Mouse (Mus musculus): Measurements from ENCODE around the gene Atl3. TPM values are rescaled to one million over a fixed set of nuclear protein-coding genes. Genes with fewer than 3 reads are reported as not detected.

Atl3 gene
- polyA plus RNA-seq, 1 experiment from 2014 or later = 16.2 TPM

- Histone ChIP-seq H3K4me1 (ENCODE audit: control insufficient read depth, insufficient read depth, low read length) (peaks cover 3% of the 10 kb centered on the region), H3K9ac (ENCODE audit: low read length) (peak overlapping the region; percentile 58), H3K4me3 (replicated peaks; ENCODE audit: low read length) (peak overlapping the region; percentile 99), H3K4me2 (ENCODE audit: low read depth, low read length) (peak overlapping the region; percentile 61), H3K36me3 (ENCODE audit: control insufficient read depth, insufficient read depth, low read length) (no peaks in the 10 kb centered on the region), H3K27me3 (ENCODE audit: control insufficient read depth, insufficient read depth, low read length) (no peaks in the 10 kb centered on the region), H3K9me3 (replicated peaks; ENCODE audit: control insufficient read depth, low read length) (no peaks in the 10 kb centered on the region), H3K27ac (ENCODE audit: low read length) (peak overlapping the region; percentile 22)
- no peak for ATAC-seq (ENCODE audit: insufficient read depth, low FRiP score)
- 7% methylated on average over 12 of the region's 12 CpGs for WGBS
These were observed 12.1 kb upstream of the Atl3 start for GRCm38 (mm10) chr19:7481541-7482265.

- Histone ChIP-seq H3K4me3 (replicated peaks; ENCODE audit: low read length) (peak overlapping the region; percentile 99), H3K36me3 (ENCODE audit: control insufficient read depth, insufficient read depth, low read length) (no peaks in the 10 kb centered on the region), H3K27ac (ENCODE audit: low read length) (peak overlapping the region; percentile 100), H3K27me3 (ENCODE audit: control insufficient read depth, insufficient read depth, low read length) (no peaks in the 10 kb centered on the region), H3K9ac (ENCODE audit: low read length) (peak overlapping the region; percentile 98), H3K4me1 (ENCODE audit: control insufficient read depth, insufficient read depth, low read length) (peaks cover 3% of the 10 kb centered on the region), H3K9me3 (replicated peaks; ENCODE audit: control insufficient read depth, low read length) (no peaks in the 10 kb centered on the region), H3K4me2 (ENCODE audit: low read depth, low read length) (peak overlapping the region; percentile 61)
- no peak for ATAC-seq (ENCODE audit: insufficient read depth, low FRiP score)
- whole genome bisulfite sequencing = 0% methylated on average over 7 of the region's 7 CpGs
These were observed 11.6 kb upstream of the Atl3 start for GRCm38 (mm10) chr19:7482266-7482598.

GRCm38 (mm10) chr19:7482599-7483511 is 11.0 kb upstream of the Atl3 start, which contains the start of gene Rtn3:
Rtn3 (minus strand) TSS chr19:7483281.
- peak within 1 kb of the TSS; percentile 100 for H3K27ac ChIP-seq (ENCODE audit: low read length)
- peak within 1 kb of the TSS; percentile 99 for H3K4me3 ChIP-seq (replicated peaks; ENCODE audit: low read length)
- H3K9me3 ChIP-seq (replicated peaks; ENCODE audit: control insufficient read depth, low read length) = no peaks in the 10 kb centered on the region
- H3K36me3 ChIP-seq (ENCODE audit: control insufficient read depth, insufficient read depth, low read length) = no peaks in the 10 kb centered on the region
- peaks cover 3% of the 10 kb centered on the region for H3K4me1 ChIP-seq (ENCODE audit: control insufficient read depth, insufficient read depth, low read length)
- ATAC-seq (ENCODE audit: insufficient read depth, low FRiP score) = peak; percentile 94
- H3K9ac ChIP-seq (ENCODE audit: low read length) = peak within 1 kb of the TSS; percentile 98
- peak within 1 kb of the TSS; percentile 61 for H3K4me2 ChIP-seq (ENCODE audit: low read depth, low read length)
- no peaks in the 10 kb centered on the region for H3K27me3 ChIP-seq (ENCODE audit: control insufficient read depth, insufficient read depth, low read length)
- under 1% methylated on average over 80 of the region's 80 CpGs for WGBS

- no peaks in the 10 kb centered on the region for H3K9me3 ChIP-seq (replicated peaks; ENCODE audit: control insufficient read depth, low read length)
- peak overlapping the region; percentile 99 for H3K4me3 ChIP-seq (replicated peaks; ENCODE audit: low read length)
- peak overlapping the region; percentile 85 for H3K27ac ChIP-seq (ENCODE audit: low read length)
- no peaks in the 10 kb centered on the region for H3K27me3 ChIP-seq (ENCODE audit: control insufficient read depth, insufficient read depth, low read length)
- 1% methylated on average over 6 of the region's 6 CpGs for WGBS
- ATAC-seq (ENCODE audit: insufficient read depth, low FRiP score) = peak; percentile 42; the same call in 1 of the 2 replicates
- peak overlapping the region; percentile 67 for H3K9ac ChIP-seq (ENCODE audit: low read length)
- H3K4me1 ChIP-seq (ENCODE audit: control insufficient read depth, insufficient read depth, low read length) = peaks cover 3% of the 10 kb centered on the region
- H3K36me3 ChIP-seq (ENCODE audit: control insufficient read depth, insufficient read depth, low read length) = no peaks in the 10 kb centered on the region
- peak overlapping the region; percentile 61 for H3K4me2 ChIP-seq (ENCODE audit: low read depth, low read length)
These were observed 10.3 kb upstream of the Atl3 start for GRCm38 (mm10) chr19:7483512-7483882.

GRCm38 (mm10) chr19:7484076-7484475 is 9.8 kb upstream of the Atl3 start:
- Histone ChIP-seq H3K27me3 (ENCODE audit: control insufficient read depth, insufficient read depth, low read length) (no peaks in the 10 kb centered on the region), H3K27ac (ENCODE audit: low read length) (peak overlapping the region; percentile 7; the same call in 1 of the 2 replicates), H3K9ac (ENCODE audit: low read length) (no peak overlapping the region), H3K9me3 (replicated peaks; ENCODE audit: control insufficient read depth, low read length) (no peaks in the 10 kb centered on the region), H3K4me2 (ENCODE audit: low read depth, low read length) (peak overlapping the region; percentile 61), H3K4me3 (replicated peaks; ENCODE audit: low read length) (no peak overlapping the region), H3K36me3 (ENCODE audit: control insufficient read depth, insufficient read depth, low read length) (no peaks in the 10 kb centered on the region), H3K4me1 (ENCODE audit: control insufficient read depth, insufficient read depth, low read length) (peaks cover 3% of the 10 kb centered on the region)
- WGBS = 62% methylated on average over 5 of the region's 5 CpGs
- no peak for ATAC-seq (ENCODE audit: insufficient read depth, low FRiP score)

GRCm38 (mm10) chr19:7487680-7488079 is 6.2 kb upstream of the Atl3 start:
- H3K9ac ChIP-seq (ENCODE audit: low read length) = no peak overlapping the region
- ATAC-seq (ENCODE audit: insufficient read depth, low FRiP score) = no peak
- H3K36me3 ChIP-seq (ENCODE audit: control insufficient read depth, insufficient read depth, low read length) = no peaks in the 10 kb centered on the region
- H3K4me2 ChIP-seq (ENCODE audit: low read depth, low read length) = no peak overlapping the region
- no peaks in the 10 kb centered on the region for H3K4me1 ChIP-seq (ENCODE audit: control insufficient read depth, insufficient read depth, low read length)
- H3K27me3 ChIP-seq (ENCODE audit: control insufficient read depth, insufficient read depth, low read length) = no peaks in the 10 kb centered on the region
- H3K27ac ChIP-seq (ENCODE audit: low read length) = no peak overlapping the region
- H3K4me3 ChIP-seq (replicated peaks; ENCODE audit: low read length) = no peak overlapping the region
- WGBS = 80% methylated on average over 8 of the region's 8 CpGs
- no peaks in the 10 kb centered on the region for H3K9me3 ChIP-seq (replicated peaks; ENCODE audit: control insufficient read depth, low read length)

- H3K9me3 ChIP-seq (replicated peaks; ENCODE audit: control insufficient read depth, low read length) = no peaks in the 10 kb centered on the region
- H3K9ac ChIP-seq (ENCODE audit: low read length) = no peak overlapping the region
- no peaks in the 10 kb centered on the region for H3K36me3 ChIP-seq (ENCODE audit: control insufficient read depth, insufficient read depth, low read length)
- H3K4me3 ChIP-seq (replicated peaks; ENCODE audit: low read length) = no peak overlapping the region
- no peak for ATAC-seq (ENCODE audit: insufficient read depth, low FRiP score)
- WGBS = 76% methylated on average over 6 of the region's 6 CpGs
- H3K4me2 ChIP-seq (ENCODE audit: low read depth, low read length) = no peak overlapping the region
- H3K27me3 ChIP-seq (ENCODE audit: control insufficient read depth, insufficient read depth, low read length) = no peaks in the 10 kb centered on the region
- peak overlapping the region; percentile 77; the same call in 1 of the 2 replicates for H3K27ac ChIP-seq (ENCODE audit: low read length)
- H3K4me1 ChIP-seq (ENCODE audit: control insufficient read depth, insufficient read depth, low read length) = no peaks in the 10 kb centered on the region
These were observed 1.9 kb upstream of the Atl3 start for GRCm38 (mm10) chr19:7491960-7492359.

- no peak overlapping the region for H3K4me2 ChIP-seq (ENCODE audit: low read depth, low read length)
- H3K9me3 ChIP-seq (replicated peaks; ENCODE audit: control insufficient read depth, low read length) = no peaks in the 10 kb centered on the region
- no peak overlapping the region for H3K9ac ChIP-seq (ENCODE audit: low read length)
- no peak overlapping the region for H3K4me3 ChIP-seq (replicated peaks; ENCODE audit: low read length)
- WGBS = 86% methylated on average over 2 of the region's 2 CpGs
- no peaks in the 10 kb centered on the region for H3K36me3 ChIP-seq (ENCODE audit: control insufficient read depth, insufficient read depth, low read length)
- no peaks in the 10 kb centered on the region for H3K27me3 ChIP-seq (ENCODE audit: control insufficient read depth, insufficient read depth, low read length)
- no peak for ATAC-seq (ENCODE audit: insufficient read depth, low FRiP score)
- no peaks in the 10 kb centered on the region for H3K4me1 ChIP-seq (ENCODE audit: control insufficient read depth, insufficient read depth, low read length)
- peak overlapping the region; percentile 77 for H3K27ac ChIP-seq (ENCODE audit: low read length)
These were observed 1.2 kb upstream of the Atl3 start for GRCm38 (mm10) chr19:7492682-7493081.
